Mouse (Mus musculus): ENCODE measurements around the gene Gm45021.

Gene Gm45021

DNA sequence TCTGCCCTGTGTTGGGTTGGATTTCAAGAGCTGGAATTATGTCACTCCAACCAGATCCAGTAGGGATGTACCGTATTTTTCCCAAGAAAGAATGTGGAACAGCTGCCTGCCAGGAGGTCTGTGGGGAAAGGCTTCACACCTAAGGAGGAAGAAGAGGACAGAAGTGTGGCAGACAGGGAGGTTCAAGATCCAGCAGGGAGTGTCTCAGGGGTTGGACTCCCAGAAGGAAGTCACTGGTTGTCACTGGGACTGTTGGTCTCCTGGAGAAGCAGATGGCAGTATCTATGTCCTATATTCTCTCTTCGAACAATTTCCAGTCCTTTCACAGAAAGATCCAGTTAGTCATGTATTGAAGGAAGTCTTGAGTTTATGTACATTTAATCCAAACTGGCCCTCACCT is 58.2 kb downstream of the Gm45021 start:
- no peak for DNase-seq (ENCODE audit: low read depth, low spot score)

DNA sequence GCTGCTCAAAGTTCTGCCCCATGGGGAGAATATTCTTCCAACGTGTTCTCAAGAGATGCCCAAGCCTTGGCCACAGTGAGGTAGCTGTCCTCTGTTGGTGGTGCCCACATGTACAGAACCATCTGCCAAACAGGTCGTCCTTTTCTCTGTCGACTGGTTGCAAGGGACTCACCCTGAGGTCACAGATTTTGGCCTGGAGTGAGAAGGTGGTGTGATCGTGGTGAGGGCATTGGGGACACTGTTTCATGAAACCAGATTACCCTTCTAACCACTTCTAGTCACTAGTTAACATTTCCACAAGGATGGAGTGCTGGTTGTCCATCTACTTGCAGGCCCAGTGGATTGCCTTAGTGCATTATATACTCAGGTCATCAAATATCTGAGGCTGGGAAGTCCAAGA is 59.4 kb downstream of the Gm45021 start:
- no peak for DNase-seq (ENCODE audit: low read depth, low spot score)

DNA sequence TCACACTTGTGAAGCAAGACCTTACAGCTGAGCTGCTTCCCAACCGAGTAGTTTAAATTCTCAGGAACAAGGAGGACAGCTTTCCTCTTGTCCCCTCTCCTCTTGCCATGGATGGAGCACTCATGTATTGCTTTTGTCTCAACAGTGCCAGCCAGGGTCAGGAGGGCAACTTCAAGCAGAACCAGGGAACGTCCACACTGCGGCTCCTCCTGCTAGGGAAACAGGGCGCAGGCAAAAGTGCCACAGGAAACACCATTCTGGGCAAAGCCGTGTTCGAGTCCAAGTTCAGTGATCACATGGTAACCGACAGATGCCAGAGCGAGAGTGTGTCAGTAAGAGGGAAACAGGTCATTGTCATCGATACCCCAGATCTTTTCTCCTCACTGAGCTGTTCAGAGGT is 60.6 kb downstream of the Gm45021 start:
- no peak for DNase-seq (ENCODE audit: low read depth, low spot score)

DNA sequence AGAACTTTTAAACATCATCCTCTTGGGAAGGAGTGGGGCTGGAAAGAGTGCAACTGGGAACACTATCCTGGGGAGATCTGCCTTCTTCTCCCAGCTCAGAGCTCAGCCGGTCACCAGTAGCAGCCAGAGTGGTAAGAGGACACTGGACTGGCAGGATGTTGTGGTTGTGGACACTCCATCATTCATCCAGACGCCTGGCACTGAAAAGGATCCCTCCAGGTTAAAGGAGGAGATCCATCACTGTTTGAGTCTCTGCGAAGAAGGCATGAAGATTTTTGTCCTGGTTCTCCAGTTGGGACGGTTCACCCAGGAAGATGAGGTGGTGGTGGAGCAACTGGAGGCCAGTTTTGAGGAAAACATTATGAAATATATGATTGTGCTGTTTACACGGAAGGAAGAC is 69.3 kb downstream of the Gm45021 start:
- DNase-seq (ENCODE audit: low read depth, low spot score) = no peak
